Mouse (Mus musculus): ENCODE measurements around the gene Efnb3.

DNA sequence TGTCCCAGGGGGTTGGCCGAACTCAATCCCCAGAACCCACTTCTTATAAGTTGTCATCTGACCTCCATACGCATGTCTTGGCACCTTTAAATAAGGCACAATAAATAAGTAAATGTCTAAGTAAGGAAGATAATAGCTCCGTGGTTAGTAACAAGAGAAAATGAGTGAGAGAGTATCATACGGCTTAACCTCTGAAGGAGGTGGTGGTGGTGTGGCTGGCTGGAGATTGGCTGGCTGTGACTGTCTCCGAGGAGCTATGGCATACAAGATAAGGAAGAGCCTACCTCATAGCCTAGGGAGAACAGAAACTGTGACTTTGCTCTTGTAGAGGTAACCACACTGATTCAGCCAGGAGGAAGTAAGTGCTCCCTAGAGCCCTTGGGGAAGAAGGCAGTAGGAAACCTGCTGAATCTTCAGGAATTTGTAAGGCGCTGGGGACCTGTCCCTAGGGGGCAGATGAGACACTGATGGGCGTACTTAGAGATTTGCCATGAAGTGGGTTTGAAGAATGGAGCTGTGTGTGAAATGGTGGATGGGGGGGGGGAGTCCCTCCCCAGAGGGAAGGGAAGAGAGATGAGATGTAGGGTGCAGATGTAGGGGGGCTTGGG, 25.8 kb upstream of the Efnb3 start:
- TF ChIP-seq CTCF (IDR thresholded peaks at IDR 0.05; ENCODE audit: low read depth, low read length) (no peak), TAL1 (conservative IDR thresholded peaks at IDR 0.05; ENCODE audit: low read depth, low read length) (peak; percentile 78), GATA2 (IDR thresholded peaks at IDR 0.05; ENCODE audit: borderline replicate concordance, low read depth, low read length) (no peak), GATA1 (IDR thresholded peaks at IDR 0.05; ENCODE audit: borderline replicate concordance, low read length) (no peak), POLR2AphosphoS5 (IDR thresholded peaks at IDR 0.05; ENCODE audit: insufficient replicate concordance, low read depth, low read length) (no peak)
